Mouse (Mus musculus): ENCODE measurements around the gene Sart3.

DNA sequence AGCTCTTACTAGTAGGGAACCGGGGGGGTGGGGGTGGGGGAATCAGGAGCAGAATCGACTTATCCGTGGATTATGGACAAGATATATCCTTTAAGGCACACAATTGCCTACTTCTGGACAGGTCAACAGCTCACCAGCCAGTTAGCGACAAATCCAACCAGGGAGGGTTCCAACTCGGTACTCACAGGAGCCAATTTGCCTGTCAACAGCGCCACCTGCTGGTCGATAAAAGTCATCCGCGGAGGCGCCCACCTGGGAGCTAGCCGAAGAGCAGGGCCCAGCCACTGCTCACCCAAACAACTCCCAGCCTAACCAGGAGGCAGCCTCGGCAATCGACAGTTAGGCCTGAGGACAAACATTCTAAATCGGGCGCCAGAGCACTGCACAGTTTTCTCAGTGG lies 47.9 kb downstream of the Sart3 start, which contains the start of gene 1700069L16Rik:
- TF ChIP-seq CTCF (IDR thresholded peaks at IDR 0.05; ENCODE audit: low read depth) = peak; percentile 92
- TF ChIP-seq EP300 (IDR thresholded peaks at IDR 0.05; ENCODE audit: low read depth) = no peak

All from liver, embryonic 14.5 days (tissue).